8 mouse cellular contexts compared by ENCODE assay signal in the genomic region with DNA sequence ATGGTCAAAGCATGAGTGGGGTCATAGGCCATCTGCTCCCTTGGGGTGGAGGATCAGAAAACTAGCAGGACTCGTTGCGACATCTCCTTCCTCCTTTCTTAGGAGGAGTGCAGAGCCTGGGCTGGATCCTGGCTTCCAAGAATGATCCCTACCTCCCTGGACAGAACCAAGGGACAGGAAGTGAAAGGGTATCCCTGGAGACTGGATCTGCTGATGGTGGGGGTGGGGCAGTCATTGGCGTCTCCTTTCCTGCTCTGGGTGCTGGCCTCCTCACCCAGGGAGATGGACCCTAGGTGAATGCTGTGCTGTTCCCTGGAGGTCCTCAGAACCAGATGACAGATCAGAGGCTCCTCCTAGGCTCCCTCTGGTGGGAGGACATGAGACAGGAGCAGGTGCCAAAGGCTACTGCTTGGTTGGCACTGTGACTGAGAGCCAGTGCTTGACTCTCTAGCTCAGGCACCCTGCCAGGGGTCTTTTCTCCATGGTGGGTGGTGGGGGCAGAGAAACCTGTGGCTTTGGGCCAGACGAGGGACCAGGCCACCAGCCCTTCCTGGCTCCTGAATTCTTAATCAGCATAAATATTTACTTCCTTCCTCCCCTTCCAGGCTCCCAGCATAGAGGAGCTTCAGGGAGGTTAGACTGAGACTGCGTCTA. TPM values are rescaled to one million over a fixed set of nuclear protein-coding genes. Genes with fewer than 3 reads are reported as not detected.
A peak's percentile ranks its signal among the peaks of the same experiment; 100 is the strongest.
DNase-seq lines count a peak whose midpoint lies in the region; ATAC-seq and TF ChIP-seq lines count a peak whose summit lies in the region.

No protein-coding gene starts in this region.

- ATAC-seq in cerebellum, adult (ENCODE audit: insufficient number of reproducible peaks, low FRiP score, low TSS enrichment) = 0 out of 2 replicates have a peak, but pooled peaks have one; percentile 7
- no peak for ATAC-seq in liver, embryonic 13.5 days (ENCODE audit: low read depth)
- ATAC-seq in neural tube, embryonic 14.5 days (ENCODE audit: low read depth) = 0 out of 2 replicates have a peak, but pooled peaks have one; percentile 29

- H3K36me3 ChIP-seq in liver, embryonic 13.5 days = peaks cover 11% of the 10 kb centered on the region
- H3K36me3 ChIP-seq in neural tube, embryonic 14.5 days (ENCODE audit: control insufficient read depth, insufficient read depth, low read length) = peaks cover 15% of the 10 kb centered on the region

- no peak overlapping the region for H3K27ac ChIP-seq in bone marrow, adult 2 months (ENCODE audit: control insufficient read depth, insufficient read depth, low read depth, low read length, poor library complexity)
- 0 out of 2 replicates have a peak overlapping the region, but pooled peaks have one; percentile 6 for H3K27ac ChIP-seq in liver, embryonic 13.5 days
- H3K27ac ChIP-seq in neural tube, embryonic 14.5 days (ENCODE audit: low read depth, low read length) = no peak overlapping the region

- 35% methylated on average over 5 of the region's 5 CpGs for WGBS in bone marrow, adult 2 months
- WGBS in liver, embryonic 13.5 days (ENCODE audit: insufficient replicate concordance) = 20% methylated on average over 5 of the region's 5 CpGs
- 33% methylated on average over 5 of the region's 5 CpGs for WGBS in neural tube, embryonic 14.5 days

- H3K4me3 ChIP-seq in bone marrow, adult 2 months (replicated peaks; ENCODE audit: control insufficient read depth, low read depth, low read length) = no peak overlapping the region
- no peak overlapping the region for H3K4me3 ChIP-seq in liver, embryonic 13.5 days (replicated peaks)
- no peak overlapping the region for H3K4me3 ChIP-seq in neural tube, embryonic 14.5 days (ENCODE audit: low read depth, low read length)

- peak; percentile 44; the same call in 1 of the 2 replicates for TF ChIP-seq CTCF in bone marrow, adult 2 months (IDR thresholded peaks at IDR 0.05; ENCODE audit: control insufficient read depth, insufficient read depth, low read length)

- no peaks in the 10 kb centered on the region for H3K27me3 ChIP-seq in liver, embryonic 13.5 days
- H3K27me3 ChIP-seq in neural tube, embryonic 14.5 days (ENCODE audit: control insufficient read depth, insufficient read depth, low read length) = no peaks in the 10 kb centered on the region

- no peak for DNase-seq in cerebellum, adult 8-10 months
- DNase-seq in gastrocnemius, postnatal 36 days = peak; percentile 54 to 61
- peak; percentile 48 for DNase-seq in induced T-regulatory cell, adult 2 months (ENCODE audit: low read depth)
- DNase-seq in liver, embryonic 13.5 days = no peak
- no peak for DNase-seq in spleen, adult 12 weeks (ENCODE audit: low spot score)

- H3K9me3 ChIP-seq in liver, embryonic 13.5 days (replicated peaks) = no peaks in the 10 kb centered on the region
- H3K9me3 ChIP-seq in neural tube, embryonic 14.5 days (ENCODE audit: control insufficient read depth, low read length) = no peaks in the 10 kb centered on the region

- no peak for TF ChIP-seq POLR2A in bone marrow, adult 2 months (IDR thresholded peaks at IDR 0.05; ENCODE audit: borderline replicate concordance, control insufficient read depth, low read depth, low read length)

- H3K9ac ChIP-seq in liver, embryonic 13.5 days = no peak overlapping the region
- H3K9ac ChIP-seq in neural tube, embryonic 14.5 days (replicated peaks; ENCODE audit: low read depth, low read length) = no peak overlapping the region

- no peaks in the 10 kb centered on the region; the same call in 1 of the 2 replicates for H3K4me1 ChIP-seq in bone marrow, adult 2 months (ENCODE audit: control insufficient read depth, insufficient read depth, low read length)
- H3K4me1 ChIP-seq in liver, embryonic 13.5 days (replicated peaks) = peaks cover 61% of the 10 kb centered on the region
- peaks cover 40% of the 10 kb centered on the region for H3K4me1 ChIP-seq in neural tube, embryonic 14.5 days (ENCODE audit: control insufficient read depth, insufficient read depth, low read length)

- no peak overlapping the region for H3K4me2 ChIP-seq in liver, embryonic 13.5 days
- no peak overlapping the region for H3K4me2 ChIP-seq in neural tube, embryonic 14.5 days (ENCODE audit: low read depth, low read length)

- intact Hi-C loops in gastrocnemius, postnatal 36 days (cut with DNase I) = loop anchor here (2.0 to 5.0 kb wide), 3 partner anchors 56 to 309 kb away; no protein-coding TSS in a partner anchor

RNA-seq across cellular contexts. Expression of a gene that starts 12.0 kb away (rescaled TPM):
- polyA plus RNA-seq in bone marrow, adult 2 months (2011; ENCODE audit: insufficient read depth, insufficient read length, low replicate concordance, missing spikeins) = 1.2 and 4.9 TPM in 2 replicates
- total RNA-seq in gastrocnemius, postnatal 36 days (2021) = 1 to 10 TPM; 5.9 to 7.0 TPM
- 2.4 and 2.8 TPM in 2 replicates for polyA plus RNA-seq in liver, embryonic 13.5 days (2015; fragmentation: Nextera tagmentation; extraction: Ambion mirVana)
- 13.2 and 20.3 TPM in 2 replicates for polyA plus RNA-seq in neural tube, embryonic 14.5 days (2014; fragmentation: Nextera tagmentation; extraction: Ambion mirVana)

RNA-seq across cellular contexts. Expression of a gene that starts 18.2 kb away (rescaled TPM):
- polyA plus RNA-seq in bone marrow, adult 2 months (2011; ENCODE audit: insufficient read depth, insufficient read length, low replicate concordance, missing spikeins) = 19.7 and 52.5 TPM in 2 replicates
- 10 to 100 TPM; 87.0 to 91.6 TPM for total RNA-seq in gastrocnemius, postnatal 36 days (2021)
- 67.5 and 74.1 TPM in 2 replicates for polyA plus RNA-seq in liver, embryonic 13.5 days (2015; fragmentation: Nextera tagmentation; extraction: Ambion mirVana)
- 179 and 194 TPM in 2 replicates for polyA plus RNA-seq in neural tube, embryonic 14.5 days (2014; fragmentation: Nextera tagmentation; extraction: Ambion mirVana)

RNA-seq across cellular contexts. Expression of a gene that starts 33.2 kb away (rescaled TPM):
- 0.34 and 1.8 TPM in 2 replicates for polyA plus RNA-seq in bone marrow, adult 2 months (2011; ENCODE audit: insufficient read depth, insufficient read length, low replicate concordance, missing spikeins)
- total RNA-seq in gastrocnemius, postnatal 36 days (2021) = 1 to 10 TPM; 3.8 to 4.0 TPM
- polyA plus RNA-seq in liver, embryonic 13.5 days (2015; fragmentation: Nextera tagmentation; extraction: Ambion mirVana) = 2.9 TPM in 2 replicates
- 4.4 and 6.3 TPM in 2 replicates for polyA plus RNA-seq in neural tube, embryonic 14.5 days (2014; fragmentation: Nextera tagmentation; extraction: Ambion mirVana)

RNA-seq across cellular contexts. Expression of a gene that starts 33.2 kb away (rescaled TPM):
- 10.6 and 11.7 TPM in 2 replicates for polyA plus RNA-seq in bone marrow, adult 2 months (2011; ENCODE audit: insufficient read depth, insufficient read length, low replicate concordance, missing spikeins)
- 10 to 100 TPM; 90.1 TPM for total RNA-seq in gastrocnemius, postnatal 36 days (2021)
- polyA plus RNA-seq in liver, embryonic 13.5 days (2015; fragmentation: Nextera tagmentation; extraction: Ambion mirVana) = 51.8 and 62.5 TPM in 2 replicates
- 55.0 and 61.9 TPM in 2 replicates for polyA plus RNA-seq in neural tube, embryonic 14.5 days (2014; fragmentation: Nextera tagmentation; extraction: Ambion mirVana)

RNA-seq across cellular contexts. Expression of a gene that starts 46.9 kb away (rescaled TPM):
- 5.5 and 10.2 TPM in 2 replicates for polyA plus RNA-seq in bone marrow, adult 2 months (2011; ENCODE audit: insufficient read depth, insufficient read length, low replicate concordance, missing spikeins)
- 1 to 10 TPM; 2.6 to 4.1 TPM for total RNA-seq in gastrocnemius, postnatal 36 days (2021)
- 8.4 and 10.7 TPM in 2 replicates for polyA plus RNA-seq in liver, embryonic 13.5 days (2015; fragmentation: Nextera tagmentation; extraction: Ambion mirVana)
- polyA plus RNA-seq in neural tube, embryonic 14.5 days (2014; fragmentation: Nextera tagmentation; extraction: Ambion mirVana) = 7.2 and 7.8 TPM in 2 replicates

Comparison
In these comparisons a context has a peak if more than half of its experiments do, and no peak if none do; other contexts are left out.
1. DNase-seq: peak in gastrocnemius, postnatal 36 days (2 of 2) and induced T-regulatory cell, adult 2 months (single experiment); none in cerebellum, adult 8-10 months (single experiment), liver, embryonic 13.5 days (single experiment) and spleen, adult 12 weeks (single experiment).